Mouse (Mus musculus) embryonic facial prominence, embryonic 10.5 days (tissue): ENCODE measurements around the gene Pqlc2. TPM values are rescaled to one million over a fixed set of nuclear protein-coding genes. Genes with fewer than 3 reads are reported as not detected.
A peak's percentile ranks its signal among the peaks of the same experiment; 100 is the strongest.

Experiments
- DNase-seq: peaks from one replicate; pipeline ENCODE4 v3.0.0-alpha.2; 2017; ENCODE audit warnings: low spot score
- H3K27ac ChIP-seq: fragments of 300-500 bp; sonication (generic); replicated peaks from 2 replicates; pipeline ENCODE4 v1.5.1; 2016; ENCODE audit warnings: mild to moderate bottlenecking
- H3K27me3 ChIP-seq: fragments of 300-500 bp; sonication (generic); replicated peaks from 2 replicates; pipeline ENCODE4 v1.6.1; 2016; ENCODE audit warnings: low read depth, mild to moderate bottlenecking; ENCODE audit not compliant: poor library complexity, severe bottlenecking
- H3K36me3 ChIP-seq: fragments of 300-500 bp; sonication (generic); replicated peaks from 2 replicates; pipeline ENCODE4 v1.6.1; 2016; ENCODE audit warnings: mild to moderate bottlenecking, moderate library complexity
- H3K4me1 ChIP-seq: fragments of 300-500 bp; sonication (generic); 2 replicates; pipeline ENCODE4 v1.6.1; 2016
- H3K4me3 ChIP-seq: fragments of 300-500 bp; sonication (generic); 2 replicates; pipeline ENCODE4 v1.5.1; 2016; ENCODE audit warnings: mild to moderate bottlenecking, moderate library complexity
- H3K9me3 ChIP-seq: fragments of 300-500 bp; sonication (generic); 2 replicates; pipeline ENCODE4 v1.6.1; 2016; ENCODE audit warnings: mild to moderate bottlenecking
- WGBS: fragments of 180-500 bp; shearing (Covaris S2); methylation state at CpG from one replicate; pipeline ENCODE4 v1.1.7; 2016; 5-methylcytosine and 5-hydroxymethylcytosine counted together
- polyA plus RNA-seq: library from polyadenylated mRNA; unstranded; fragments of >200 nt; fragmentation: Nextera tagmentation; extraction: Ambion mirVana; gene quantifications from 2 replicates; pipeline ENCODE4 v1.2.1, GENCODE M21; 2016

Pqlc2 gene
- polyA plus RNA-seq = 17.5 and 17.7 TPM in 2 replicates

GRCm38 (mm10) chr4:139310171-139310898 lies at the start of gene Pqlc2, which contains the start of gene Akr7a5:
TSS of gene Pqlc2 (minus strand) at chr4:139310708.
TSS of gene Akr7a5 (plus strand) at chr4:139310744.
- DNase-seq = peak; percentile 98
- Histone ChIP-seq H3K27ac (peak within 1 kb of the TSS; percentile 90), H3K36me3 (peaks cover 37% of the 10 kb centered on the region), H3K4me3 (peak within 1 kb of the TSS; percentile 89), H3K4me1 (peaks cover 24% of the 10 kb centered on the region), H3K27me3 (peaks cover 13% of the 10 kb centered on the region), H3K9me3 (no peaks in the 10 kb centered on the region)
- WGBS = under 1% methylated on average over 63 of the region's 63 CpGs

- H3K36me3 ChIP-seq = peaks cover 85% of the 10 kb centered on the region
- H3K27ac ChIP-seq = no peak overlapping the region
- no peaks in the 10 kb centered on the region for H3K9me3 ChIP-seq
- WGBS = 93% methylated on average over 3 of the region's 3 CpGs
- H3K27me3 ChIP-seq = no peaks in the 10 kb centered on the region
- DNase-seq = no peak
- H3K4me3 ChIP-seq = no peak overlapping the region
- H3K4me1 ChIP-seq = peaks cover 10% of the 10 kb centered on the region
Observed at GRCm38 (mm10) chr4:139357211-139357610, 46.7 kb upstream of the Pqlc2 start.

- Histone ChIP-seq H3K9me3 (no peaks in the 10 kb centered on the region), H3K4me3 (peak overlapping the region; percentile 94), H3K36me3 (peaks cover 71% of the 10 kb centered on the region), H3K4me1 (peaks cover 25% of the 10 kb centered on the region), H3K27ac (peak overlapping the region; percentile 100), H3K27me3 (no peaks in the 10 kb centered on the region)
- WGBS = 0% methylated on average over 7 of the region's 7 CpGs
- DNase-seq = no peak
Observed at GRCm38 (mm10) chr4:139352832-139353231, 42.3 kb upstream of the Pqlc2 start.

- Histone ChIP-seq H3K27ac (peak within 1 kb of the TSS; percentile 100), H3K9me3 (no peaks in the 10 kb centered on the region), H3K4me1 (peaks cover 25% of the 10 kb centered on the region), H3K4me3 (peak within 1 kb of the TSS; percentile 94), H3K36me3 (peaks cover 71% of the 10 kb centered on the region), H3K27me3 (no peaks in the 10 kb centered on the region)
- under 1% methylated on average over 64 of the region's 64 CpGs for WGBS
- DNase-seq = peak; percentile 89
Observed at GRCm38 (mm10) chr4:139351931-139352711, 41.6 kb upstream of the Pqlc2 start, which contains the start of the genes Mrto4, Emc1 and Ubr4. TSS of gene Mrto4 (minus strand) at chr4:139352576. TSS of gene Emc1 (plus strand) at chr4:139352587. TSS of gene Ubr4 (plus strand) at chr4:139352609.

- peaks cover 69% of the 10 kb centered on the region for H3K36me3 ChIP-seq
- H3K4me3 ChIP-seq = no peak overlapping the region
- WGBS = 76% methylated on average over 23 of the region's 23 CpGs
- no peaks in the 10 kb centered on the region for H3K27me3 ChIP-seq
- H3K4me1 ChIP-seq = peaks cover 3% of the 10 kb centered on the region
- DNase-seq = no peak
- no peak overlapping the region for H3K27ac ChIP-seq
- no peaks in the 10 kb centered on the region for H3K9me3 ChIP-seq
Observed at GRCm38 (mm10) chr4:139345416-139346019, 35.0 kb upstream of the Pqlc2 start.

GRCm38 (mm10) chr4:139343718-139344117 lies 33.2 kb upstream of the Pqlc2 start:
- DNase-seq = no peak
- no peaks in the 10 kb centered on the region for H3K4me1 ChIP-seq
- H3K4me3 ChIP-seq = no peak overlapping the region
- 81% methylated on average over 5 of the region's 5 CpGs for WGBS
- no peak overlapping the region for H3K27ac ChIP-seq
- H3K9me3 ChIP-seq = no peaks in the 10 kb centered on the region
- no peaks in the 10 kb centered on the region for H3K27me3 ChIP-seq
- peaks cover 51% of the 10 kb centered on the region for H3K36me3 ChIP-seq

- WGBS = 84% methylated on average over 7 of the region's 7 CpGs
- Histone ChIP-seq H3K36me3 (peaks cover 31% of the 10 kb centered on the region), H3K4me1 (peaks cover 6% of the 10 kb centered on the region; the same call in 1 of the 2 replicates), H3K27ac (no peak overlapping the region), H3K9me3 (no peaks in the 10 kb centered on the region), H3K27me3 (peaks cover 20% of the 10 kb centered on the region), H3K4me3 (no peak overlapping the region)
- DNase-seq = no peak
Observed at GRCm38 (mm10) chr4:139341556-139342233, 31.2 kb upstream of the Pqlc2 start.

GRCm38 (mm10) chr4:139340835-139341234 lies 30.3 kb upstream of the Pqlc2 start:
- peaks cover 21% of the 10 kb centered on the region for H3K27me3 ChIP-seq
- no peaks in the 10 kb centered on the region for H3K9me3 ChIP-seq
- no peak overlapping the region for H3K4me3 ChIP-seq
- H3K36me3 ChIP-seq = peaks cover 23% of the 10 kb centered on the region
- no peak overlapping the region for H3K27ac ChIP-seq
- WGBS = 88% methylated on average over 4 of the region's 4 CpGs
- H3K4me1 ChIP-seq = peaks cover 7% of the 10 kb centered on the region; the same call in 1 of the 2 replicates
- no peak for DNase-seq

- 56% methylated on average over 33 of the region's 33 CpGs for WGBS
- H3K9me3 ChIP-seq = no peaks in the 10 kb centered on the region
- H3K36me3 ChIP-seq = no peaks in the 10 kb centered on the region
- H3K27ac ChIP-seq = no peak overlapping the region
- H3K27me3 ChIP-seq = peaks cover 28% of the 10 kb centered on the region
- DNase-seq = no peak
- H3K4me1 ChIP-seq = peaks cover 7% of the 10 kb centered on the region; the same call in 1 of the 2 replicates
- no peak overlapping the region for H3K4me3 ChIP-seq
Observed at GRCm38 (mm10) chr4:139338145-139338544, 27.6 kb upstream of the Pqlc2 start.

GRCm38 (mm10) chr4:139336822-139337483 lies 26.4 kb upstream of the Pqlc2 start:
- DNase-seq = peak; percentile 84
- H3K4me1 ChIP-seq = peaks cover 7% of the 10 kb centered on the region; the same call in 1 of the 2 replicates
- H3K4me3 ChIP-seq = peak overlapping the region; percentile 42
- no peaks in the 10 kb centered on the region for H3K36me3 ChIP-seq
- no peaks in the 10 kb centered on the region for H3K9me3 ChIP-seq
- 27% methylated on average over 24 of the region's 24 CpGs for WGBS
- H3K27me3 ChIP-seq = peaks cover 33% of the 10 kb centered on the region
- no peak overlapping the region; the same call in 1 of the 2 replicates for H3K27ac ChIP-seq

GRCm38 (mm10) chr4:139335507-139335906 lies 25.0 kb upstream of the Pqlc2 start:
- no peak overlapping the region for H3K4me3 ChIP-seq
- H3K27ac ChIP-seq = no peak overlapping the region
- H3K36me3 ChIP-seq = no peaks in the 10 kb centered on the region
- 66% methylated on average over 7 of the region's 7 CpGs for WGBS
- no peaks in the 10 kb centered on the region for H3K9me3 ChIP-seq
- no peak for DNase-seq
- peaks cover 35% of the 10 kb centered on the region for H3K27me3 ChIP-seq
- peaks cover 12% of the 10 kb centered on the region; the same call in 1 of the 2 replicates for H3K4me1 ChIP-seq
